Mouse (Mus musculus) cerebellum, adult 11-12 months (tissue): Measurements from ENCODE around the gene Cd300lf.

Experiments used
- DNase-seq: peaks from one replicate; pipeline ENCODE4 v3.0.0; 2022

Gene Cd300lf

GRCm38 (mm10) chr11:115103470-115104413 is 30.1 kb downstream of the Cd300lf start:
- DNase-seq: no peak

- DNase-seq: no peak
Observed at GRCm38 (mm10) chr11:115102116-115102515, 31.7 kb downstream of the Cd300lf start.

- DNase-seq: no peak
Observed at GRCm38 (mm10) chr11:115101615-115102051, 32.2 kb downstream of the Cd300lf start.

- no peak for DNase-seq
Observed at GRCm38 (mm10) chr11:115100741-115101140, 33.1 kb downstream of the Cd300lf start.

GRCm38 (mm10) chr11:115100032-115100621 is 33.7 kb downstream of the Cd300lf start:
- DNase-seq: no peak

- DNase-seq: no peak
Observed at GRCm38 (mm10) chr11:115099241-115099840, 34.5 kb downstream of the Cd300lf start.

GRCm38 (mm10) chr11:115098203-115098932 is 35.4 kb downstream of the Cd300lf start:
- peak; percentile 73 for DNase-seq

- DNase-seq: no peak
Observed at GRCm38 (mm10) chr11:115092140-115092539, 41.7 kb downstream of the Cd300lf start.

- DNase-seq: peak; percentile 80
Observed at GRCm38 (mm10) chr11:115091362-115091901, 42.4 kb downstream of the Cd300lf start, which contains the start of gene Rab37. Gene Rab37 (plus strand): TSS chr11:115091431.

GRCm38 (mm10) chr11:115089853-115090252 is 43.9 kb downstream of the Cd300lf start:
- DNase-seq: no peak

GRCm38 (mm10) chr11:115086213-115086612 is 47.6 kb downstream of the Cd300lf start:
- DNase-seq: no peak

- DNase-seq: no peak
Observed at GRCm38 (mm10) chr11:115085064-115085463, 48.7 kb downstream of the Cd300lf start.

- DNase-seq: peak; percentile 53
Observed at GRCm38 (mm10) chr11:115084595-115084994, 49.2 kb downstream of the Cd300lf start.

GRCm38 (mm10) chr11:115083376-115084139 is 50.2 kb downstream of the Cd300lf start:
- peak; percentile 72 for DNase-seq

- DNase-seq: no peak
Observed at GRCm38 (mm10) chr11:115082196-115082595, 51.6 kb downstream of the Cd300lf start.

GRCm38 (mm10) chr11:115081373-115081772 is 52.4 kb downstream of the Cd300lf start:
- no peak for DNase-seq

- peak; percentile 70 for DNase-seq
Observed at GRCm38 (mm10) chr11:115080886-115081285, 52.9 kb downstream of the Cd300lf start.

GRCm38 (mm10) chr11:115078680-115079079 is 55.1 kb downstream of the Cd300lf start:
- DNase-seq: no peak

- DNase-seq: no peak
Observed at GRCm38 (mm10) chr11:115077436-115077835, 56.4 kb downstream of the Cd300lf start.

- DNase-seq: no peak
Observed at GRCm38 (mm10) chr11:115075859-115076258, 57.9 kb downstream of the Cd300lf start.

GRCm38 (mm10) chr11:115075407-115075806 is 58.4 kb downstream of the Cd300lf start:
- no peak for DNase-seq

- DNase-seq: no peak
Observed at GRCm38 (mm10) chr11:115073002-115073401, 60.8 kb downstream of the Cd300lf start.
